Mouse (Mus musculus): Measurements from ENCODE around the gene Tk1.

DNA sequence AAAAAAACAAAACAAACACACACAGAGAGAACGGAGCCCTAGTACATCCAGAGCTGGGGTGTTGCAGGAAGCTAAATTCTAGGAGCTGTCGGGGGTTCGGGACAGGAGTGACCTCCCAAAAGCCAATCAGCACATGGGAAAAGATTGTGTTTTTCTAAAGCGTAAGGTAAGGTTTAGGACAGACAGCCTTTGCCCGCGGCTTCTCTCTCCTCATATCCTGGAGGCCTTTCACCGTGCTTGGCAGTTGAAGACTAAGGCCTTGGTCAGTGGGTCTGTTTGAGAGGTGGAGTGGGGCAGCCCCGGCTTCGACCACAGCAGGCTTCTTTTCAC, 43.2 kb downstream of the Tk1 start:
- TF ChIP-seq CTCF (IDR thresholded peaks at IDR 0.05; ENCODE audit: extremely low read depth, insufficient read depth, low read length) (no peak), POLR2A (IDR thresholded peaks at IDR 0.05; ENCODE audit: extremely low read depth, insufficient read depth, low read length) (no peak)
